Mouse (Mus musculus) heart, embryonic 15.5 days (tissue): Measurements from ENCODE around the gene S100a14. TPM values are rescaled to one million over a fixed set of nuclear protein-coding genes. Genes with fewer than 3 reads are reported as not detected.

ENCODE experiments used
- ATAC-seq: fragments of 200-750 bp; cut with Nextera tagmentation; replicated peaks from 2 replicates; pipeline ENCODE4 v1.8.0; 2017; ENCODE audit warnings: low read depth, moderate TSS enrichment; ENCODE audit not compliant: insufficient number of reproducible peaks, insufficient read depth, low FRiP score
- H3K27ac ChIP-seq: fragments of 300-500 bp; sonication (generic); 2 replicates; pipeline ENCODE4 v1.5.1; 2015; ENCODE audit warnings: mild to moderate bottlenecking, inconsistent platforms
- H3K27me3 ChIP-seq: fragments of 300-500 bp; sonication (generic); 2 replicates; pipeline ENCODE4 v1.6.1; 2015; ENCODE audit warnings: inconsistent platforms
- H3K36me3 ChIP-seq: fragments of 300-500 bp; sonication (generic); 2 replicates; pipeline ENCODE4 v1.6.1; 2015; ENCODE audit warnings: mild to moderate bottlenecking, inconsistent platforms
- H3K4me1 ChIP-seq: fragments of 300-500 bp; sonication (generic); replicated peaks from 2 replicates; pipeline ENCODE4 v1.6.1; 2015; ENCODE audit warnings: inconsistent platforms
- H3K4me2 ChIP-seq: fragments of 300-500 bp; sonication (generic); 2 replicates; pipeline ENCODE4 v1.6.1; 2015; ENCODE audit warnings: inconsistent platforms, mild to moderate bottlenecking, moderate library complexity
- H3K4me3 ChIP-seq: fragments of 300-500 bp; sonication (generic); 2 replicates; pipeline ENCODE4 v1.5.1; 2015; ENCODE audit warnings: mild to moderate bottlenecking, inconsistent platforms
- H3K9ac ChIP-seq: fragments of 300-500 bp; sonication (generic); 2 replicates; pipeline ENCODE4 v1.6.1; 2015; ENCODE audit warnings: mild to moderate bottlenecking, inconsistent platforms
- H3K9me3 ChIP-seq: fragments of 300-500 bp; sonication (generic); replicated peaks from 2 replicates; pipeline ENCODE4 v1.6.1; 2016; ENCODE audit warnings: inconsistent platforms
- WGBS: fragments of 180-500 bp; shearing (Covaris S2); methylation state at CpG from one replicate; pipeline ENCODE4 v1.1.7; 2015; ENCODE audit warnings: mixed read lengths; 5-methylcytosine and 5-hydroxymethylcytosine counted together
- polyA plus RNA-seq: library from polyadenylated mRNA; unstranded; fragments of >200 nt; fragmentation: Nextera tagmentation; extraction: Ambion mirVana; gene quantifications from 2 replicates; pipeline ENCODE4 v1.2.1, GENCODE M21; 2015

S100a14 gene
- polyA plus RNA-seq, result 1.1 and 7.5 TPM in 2 replicates

GRCm38 (mm10) chr3:90526580-90526979, at the start of gene S100a14:
TSS of gene S100a14 (plus strand) at chr3:90526856.
- H3K36me3 ChIP-seq, result peaks cover 4% of the 10 kb centered on the region; the same call in 1 of the 2 replicates
- H3K27ac ChIP-seq, result no peak within 1 kb of the TSS
- H3K9me3 ChIP-seq, result no peaks in the 10 kb centered on the region
- no peak within 1 kb of the TSS for H3K4me3 ChIP-seq
- H3K4me2 ChIP-seq, result no peak within 1 kb of the TSS
- no peak; the same call in 1 of the 2 replicates for ATAC-seq
- H3K9ac ChIP-seq, result no peak within 1 kb of the TSS
- 47% methylated on average over 5 of the region's 5 CpGs for WGBS
- 0 out of 2 replicates have a peak, but pooled peaks cover 3% of the 10 kb centered on the region for H3K27me3 ChIP-seq
- peaks cover 6% of the 10 kb centered on the region; the same call in 1 of the 2 replicates for H3K4me1 ChIP-seq

- Histone ChIP-seq H3K4me3 (no peak overlapping the region), H3K4me1 (peaks cover 6% of the 10 kb centered on the region), H3K4me2 (no peak overlapping the region), H3K36me3 (peaks cover 68% of the 10 kb centered on the region), H3K9me3 (no peaks in the 10 kb centered on the region), H3K9ac (no peak overlapping the region), H3K27ac (no peak overlapping the region), H3K27me3 (no peaks in the 10 kb centered on the region)
- no peak for ATAC-seq
- WGBS, result 67% methylated on average over 5 of the region's 5 CpGs
Observed at GRCm38 (mm10) chr3:90486998-90487397, 39.7 kb upstream of the S100a14 start.

GRCm38 (mm10) chr3:90488576-90488975, 38.1 kb upstream of the S100a14 start:
- ATAC-seq, result no peak
- H3K9me3 ChIP-seq, result no peaks in the 10 kb centered on the region
- H3K4me3 ChIP-seq, result no peak overlapping the region
- 85% methylated on average over 6 of the region's 6 CpGs for WGBS
- no peaks in the 10 kb centered on the region for H3K27me3 ChIP-seq
- peaks cover 54% of the 10 kb centered on the region for H3K36me3 ChIP-seq
- no peak overlapping the region for H3K9ac ChIP-seq
- no peak overlapping the region for H3K27ac ChIP-seq
- H3K4me2 ChIP-seq, result no peak overlapping the region
- peaks cover 6% of the 10 kb centered on the region for H3K4me1 ChIP-seq

GRCm38 (mm10) chr3:90490696-90491256, 35.9 kb upstream of the S100a14 start, which contains the start of gene Snapin:
TSS of gene Snapin (minus strand) at chr3:90491033.
- no peaks in the 10 kb centered on the region for H3K27me3 ChIP-seq

GRCm38 (mm10) chr3:90491350-90491749, 35.3 kb upstream of the S100a14 start:
- Histone ChIP-seq H3K4me1 (peaks cover 6% of the 10 kb centered on the region), H3K9ac (no peak overlapping the region), H3K4me2 (no peak overlapping the region), H3K27me3 (no peaks in the 10 kb centered on the region), H3K9me3 (no peaks in the 10 kb centered on the region), H3K36me3 (peaks cover 32% of the 10 kb centered on the region), H3K4me3 (no peak overlapping the region), H3K27ac (no peak overlapping the region)
- ATAC-seq, result no peak
- 35% methylated on average over 2 of the region's 2 CpGs for WGBS

More at GRCm38 (mm10) chr3:90490696-90491256, 35.9 kb upstream of the S100a14 start, which contains the start of gene Snapin:
- Histone ChIP-seq H3K27ac (peak within 1 kb of the TSS; percentile 85), H3K4me1 (peaks cover 6% of the 10 kb centered on the region), H3K9ac (peak within 1 kb of the TSS; percentile 87), H3K4me2 (peak within 1 kb of the TSS; percentile 66), H3K4me3 (peak within 1 kb of the TSS; percentile 94), H3K9me3 (no peaks in the 10 kb centered on the region), H3K36me3 (peaks cover 34% of the 10 kb centered on the region)
- WGBS, result under 1% methylated on average over 37 of the region's 37 CpGs
- ATAC-seq, result peak; percentile 97

GRCm38 (mm10) chr3:90493831-90494540, 32.7 kb upstream of the S100a14 start:
- Histone ChIP-seq H3K4me1 (peaks cover 6% of the 10 kb centered on the region), H3K27me3 (no peaks in the 10 kb centered on the region), H3K4me3 (no peak overlapping the region), H3K27ac (no peak overlapping the region), H3K9ac (no peak overlapping the region), H3K9me3 (no peaks in the 10 kb centered on the region), H3K4me2 (no peak overlapping the region), H3K36me3 (peaks cover 34% of the 10 kb centered on the region)
- 67% methylated on average over 4 of the region's 4 CpGs for WGBS
- no peak for ATAC-seq

GRCm38 (mm10) chr3:90495850-90496525, 30.7 kb upstream of the S100a14 start:
- ATAC-seq, result no peak
- 86% methylated on average over 7 of the region's 7 CpGs for WGBS
- H3K4me3 ChIP-seq, result no peak overlapping the region
- H3K27me3 ChIP-seq, result no peaks in the 10 kb centered on the region
- H3K36me3 ChIP-seq, result peaks cover 43% of the 10 kb centered on the region
- no peaks in the 10 kb centered on the region for H3K9me3 ChIP-seq
- H3K4me1 ChIP-seq, result no peaks in the 10 kb centered on the region
- H3K4me2 ChIP-seq, result no peak overlapping the region
- no peak overlapping the region for H3K9ac ChIP-seq
- no peak overlapping the region for H3K27ac ChIP-seq

- Histone ChIP-seq H3K27ac (no peak overlapping the region), H3K4me1 (no peaks in the 10 kb centered on the region), H3K27me3 (no peaks in the 10 kb centered on the region), H3K9me3 (no peaks in the 10 kb centered on the region), H3K4me2 (no peak overlapping the region), H3K9ac (no peak overlapping the region), H3K36me3 (peaks cover 59% of the 10 kb centered on the region), H3K4me3 (no peak overlapping the region)
- ATAC-seq, result no peak
Observed at GRCm38 (mm10) chr3:90497597-90497996, 29.1 kb upstream of the S100a14 start.

- no peak for ATAC-seq
- Histone ChIP-seq H3K4me1 (peaks cover 16% of the 10 kb centered on the region), H3K9ac (no peak overlapping the region), H3K4me3 (no peak overlapping the region), H3K9me3 (no peaks in the 10 kb centered on the region), H3K27me3 (no peaks in the 10 kb centered on the region), H3K36me3 (peaks cover 86% of the 10 kb centered on the region), H3K4me2 (no peak overlapping the region), H3K27ac (no peak overlapping the region)
- 83% methylated on average over 4 of the region's 4 CpGs for WGBS
Observed at GRCm38 (mm10) chr3:90503444-90503843, 23.2 kb upstream of the S100a14 start.

GRCm38 (mm10) chr3:90505216-90505615, 21.4 kb upstream of the S100a14 start:
- peaks cover 71% of the 10 kb centered on the region for H3K36me3 ChIP-seq
- no peak overlapping the region for H3K4me3 ChIP-seq
- no peaks in the 10 kb centered on the region for H3K9me3 ChIP-seq
- 90% methylated on average over 5 of the region's 5 CpGs for WGBS
- no peaks in the 10 kb centered on the region for H3K27me3 ChIP-seq
- no peak for ATAC-seq
- H3K4me2 ChIP-seq, result no peak overlapping the region
- no peak overlapping the region for H3K9ac ChIP-seq
- peaks cover 16% of the 10 kb centered on the region for H3K4me1 ChIP-seq
- no peak overlapping the region for H3K27ac ChIP-seq

- Histone ChIP-seq H3K36me3 (peaks cover 63% of the 10 kb centered on the region), H3K4me1 (peaks cover 16% of the 10 kb centered on the region), H3K27me3 (no peaks in the 10 kb centered on the region), H3K9ac (no peak overlapping the region), H3K4me3 (no peak overlapping the region), H3K9me3 (no peaks in the 10 kb centered on the region), H3K4me2 (no peak overlapping the region), H3K27ac (no peak overlapping the region)
- ATAC-seq, result no peak
- 59% methylated on average over 3 of the region's 3 CpGs for WGBS
Observed at GRCm38 (mm10) chr3:90506362-90506761, 20.3 kb upstream of the S100a14 start.
